Mouse (Mus musculus): ENCODE results near the gene Stk10. TPM values are rescaled to one million over a fixed set of nuclear protein-coding genes. Genes with fewer than 3 reads are reported as not detected.
A peak's percentile ranks its signal among the peaks of the same experiment; 100 is the strongest.

Gene Stk10
- polyA plus RNA-seq, 2 experiments from 2014 or later = 84.0 to 217 TPM

GRCm38 (mm10) chr11:32571103-32571502 is 38.0 kb downstream of the Stk10 start:
- ATAC-seq = peak; percentile 60

GRCm38 (mm10) chr11:32573669-32574068 is 40.6 kb downstream of the Stk10 start:
- ATAC-seq = no peak

- ATAC-seq = no peak
Observed at GRCm38 (mm10) chr11:32575964-32576759, 43.1 kb downstream of the Stk10 start.

GRCm38 (mm10) chr11:32576760-32577050 is 43.6 kb downstream of the Stk10 start:
- ATAC-seq = no peak

- ATAC-seq = peak; percentile 85
Observed at GRCm38 (mm10) chr11:32580305-32580947, 47.3 kb downstream of the Stk10 start.

GRCm38 (mm10) chr11:32581031-32581430 is 47.9 kb downstream of the Stk10 start:
- ATAC-seq = no peak

- peak; percentile 62 for ATAC-seq
Observed at GRCm38 (mm10) chr11:32582813-32583212, 49.7 kb downstream of the Stk10 start.

- no peak for ATAC-seq
Observed at GRCm38 (mm10) chr11:32585996-32586395, 52.9 kb downstream of the Stk10 start.

- ATAC-seq = peak; percentile 73
Observed at GRCm38 (mm10) chr11:32587191-32588089, 54.3 kb downstream of the Stk10 start.

- peak; percentile 16 for ATAC-seq
Observed at GRCm38 (mm10) chr11:32588090-32588891, 55.2 kb downstream of the Stk10 start.

GRCm38 (mm10) chr11:32588892-32589172 is 55.7 kb downstream of the Stk10 start:
- no peak for ATAC-seq

- no peak for ATAC-seq
Observed at GRCm38 (mm10) chr11:32589201-32589600, 56.1 kb downstream of the Stk10 start.

GRCm38 (mm10) chr11:32589791-32590190 is 56.7 kb downstream of the Stk10 start:
- ATAC-seq = no peak

- no peak for ATAC-seq
Observed at GRCm38 (mm10) chr11:32590205-32590604, 57.1 kb downstream of the Stk10 start.

GRCm38 (mm10) chr11:32591921-32592850 is 59.1 kb downstream of the Stk10 start:
- peak; percentile 24 for ATAC-seq

- no peak for ATAC-seq
Observed at GRCm38 (mm10) chr11:32593081-32593480, 60.0 kb downstream of the Stk10 start.

- ATAC-seq = no peak
Observed at GRCm38 (mm10) chr11:32594122-32594521, 61.0 kb downstream of the Stk10 start.

- no peak for ATAC-seq
Observed at GRCm38 (mm10) chr11:32600371-32600770, 67.3 kb downstream of the Stk10 start.

- ATAC-seq = peak; percentile 26
Observed at GRCm38 (mm10) chr11:32601528-32602323, 68.6 kb downstream of the Stk10 start.

- no peak for ATAC-seq
Observed at GRCm38 (mm10) chr11:32604663-32605062, 71.6 kb downstream of the Stk10 start.

Data from CD4-positive, CD25-positive, alpha-beta regulatory T cell, adult 4 months (primary cell).